Mouse (Mus musculus) brain, embryonic 14.5 days (tissue): Measurements from ENCODE around the gene Il2ra. TPM values are rescaled to one million over a fixed set of nuclear protein-coding genes. Genes with fewer than 3 reads are reported as not detected.
"Not testable (repeated sequence)": the region's sequence is repeated elsewhere in the genome, so short reads cannot be mapped to it uniquely, and the experiment has no call there.

Experiments used
- DNase-seq: peaks from one replicate; pipeline ENCODE4 v3.0.0-alpha.2; 2011; ENCODE audit warnings: low read depth
- CTCF ChIP-seq: fragments of 200-500 bp; IDR thresholded peaks from 2 replicates; pipeline ENCODE4 v1.5.1; 2012; ENCODE audit warnings: inconsistent platforms, mild to moderate bottlenecking, moderate library complexity, borderline replicate concordance; ENCODE audit not compliant: insufficient read depth, insufficient read length; ENCODE audit errors: extremely low read depth
- POLR2A ChIP-seq: fragments of 200-500 bp; IDR thresholded peaks from 2 replicates; pipeline ENCODE4 v1.6.1; 2012; ENCODE audit warnings: mild to moderate bottlenecking, inconsistent platforms, borderline replicate concordance; ENCODE audit not compliant: poor library complexity, insufficient read depth, insufficient read length, severe bottlenecking; ENCODE audit errors: extremely low read depth
- polyA plus RNA-seq: library from polyadenylated mRNA; depleted of rRNA; stranded (reverse); fragments of >200 nt; gene quantifications from 2 replicates; pipeline ENCODE4 v1.2.3, GENCODE M21; 2012; rRNA removed

Gene Il2ra
- polyA plus RNA-seq = 0.01 and 0.03 TPM in 2 replicates

DNA sequence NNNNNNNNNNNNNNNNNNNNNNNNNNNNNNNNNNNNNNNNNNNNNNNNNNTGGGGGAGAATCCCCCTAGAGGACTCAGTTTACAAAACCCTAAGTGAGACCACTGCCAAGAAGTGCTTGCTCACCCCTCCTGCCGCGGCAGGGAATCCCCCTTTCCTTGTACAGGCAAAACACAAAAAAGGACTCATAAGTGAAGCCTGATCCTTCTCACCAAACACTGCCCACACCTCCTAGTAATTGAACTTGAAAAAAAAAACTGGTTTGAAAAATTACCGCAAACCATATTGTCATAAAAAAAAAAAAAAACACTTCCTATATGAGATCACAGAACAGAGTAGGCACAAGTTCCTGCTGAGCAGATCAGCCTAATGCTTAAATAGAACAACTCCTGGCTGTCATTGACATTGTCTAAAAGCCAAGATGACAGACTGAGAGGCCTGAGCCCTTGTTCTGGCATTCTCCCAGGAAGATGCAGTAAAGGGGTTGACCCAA lies at the start of gene Il2ra:
Gene Il2ra, plus strand, starts transcription at position 357 of the 491 bp plus-strand sequence.
- DNase-seq = no peak
- no peak for TF ChIP-seq CTCF
- no peak for TF ChIP-seq POLR2A

DNA sequence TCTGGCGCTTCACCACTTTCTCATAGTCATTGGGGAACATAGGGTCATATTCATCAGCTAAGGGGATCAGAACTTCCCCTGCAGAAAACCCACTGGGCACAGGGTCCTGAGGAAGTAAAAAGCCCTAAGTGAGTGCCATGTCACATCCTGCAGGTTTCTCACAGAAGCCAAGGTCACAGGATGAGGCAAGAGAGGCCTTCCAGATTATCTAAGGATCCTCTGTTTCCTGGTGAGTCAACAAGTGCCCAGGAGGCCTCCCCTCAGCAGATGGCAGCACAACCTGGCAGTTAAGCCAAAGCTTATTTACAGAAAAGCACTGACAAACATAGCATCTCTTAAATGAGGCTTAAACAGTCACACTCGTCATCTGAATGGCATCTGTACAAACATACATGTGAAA lies 45.9 kb upstream of the Il2ra start:
- TF ChIP-seq POLR2A (no peak), CTCF (no peak)
- no peak for DNase-seq

DNA sequence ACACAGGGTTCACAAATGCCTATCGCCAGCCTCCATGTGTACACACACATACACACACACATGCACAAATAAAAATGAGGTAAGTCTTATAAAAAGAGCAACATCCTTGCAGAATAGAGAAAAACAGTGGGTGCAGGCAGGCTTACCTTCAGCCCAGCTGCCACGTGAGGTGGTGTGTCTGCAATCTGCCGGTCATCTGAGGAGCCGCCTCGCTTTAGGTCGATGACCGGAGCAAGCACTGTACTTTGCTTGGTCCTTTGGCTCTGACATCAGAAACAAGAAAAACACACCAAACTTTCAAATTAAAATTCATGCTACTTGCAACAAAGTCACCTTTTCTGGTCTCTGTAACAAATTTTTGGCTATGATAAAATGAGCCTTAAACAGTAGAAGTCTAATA lies 44.7 kb upstream of the Il2ra start:
- DNase-seq = no peak
- no peak for TF ChIP-seq POLR2A
- TF ChIP-seq CTCF = no peak

DNA sequence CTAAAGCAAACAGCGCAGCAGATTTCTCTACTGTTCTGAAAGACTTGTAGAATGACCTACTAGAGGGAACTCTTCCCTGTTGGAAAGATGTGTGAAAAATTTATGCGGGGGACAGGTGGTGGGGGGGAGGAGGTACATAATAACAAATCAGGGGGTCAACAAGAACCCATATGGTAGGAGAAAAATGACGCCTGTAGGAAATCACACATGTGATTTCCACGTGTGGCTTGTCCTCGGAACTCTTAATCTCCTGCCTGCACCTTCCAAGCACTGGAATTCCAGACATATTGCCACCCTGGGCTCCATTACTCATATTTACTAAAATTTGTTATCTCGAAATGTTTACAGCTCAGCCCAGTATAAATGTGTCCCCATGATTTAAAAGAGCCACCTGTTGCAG lies 40.8 kb upstream of the Il2ra start:
- no peak for DNase-seq
- TF ChIP-seq CTCF (no peak), POLR2A (no peak)

DNA sequence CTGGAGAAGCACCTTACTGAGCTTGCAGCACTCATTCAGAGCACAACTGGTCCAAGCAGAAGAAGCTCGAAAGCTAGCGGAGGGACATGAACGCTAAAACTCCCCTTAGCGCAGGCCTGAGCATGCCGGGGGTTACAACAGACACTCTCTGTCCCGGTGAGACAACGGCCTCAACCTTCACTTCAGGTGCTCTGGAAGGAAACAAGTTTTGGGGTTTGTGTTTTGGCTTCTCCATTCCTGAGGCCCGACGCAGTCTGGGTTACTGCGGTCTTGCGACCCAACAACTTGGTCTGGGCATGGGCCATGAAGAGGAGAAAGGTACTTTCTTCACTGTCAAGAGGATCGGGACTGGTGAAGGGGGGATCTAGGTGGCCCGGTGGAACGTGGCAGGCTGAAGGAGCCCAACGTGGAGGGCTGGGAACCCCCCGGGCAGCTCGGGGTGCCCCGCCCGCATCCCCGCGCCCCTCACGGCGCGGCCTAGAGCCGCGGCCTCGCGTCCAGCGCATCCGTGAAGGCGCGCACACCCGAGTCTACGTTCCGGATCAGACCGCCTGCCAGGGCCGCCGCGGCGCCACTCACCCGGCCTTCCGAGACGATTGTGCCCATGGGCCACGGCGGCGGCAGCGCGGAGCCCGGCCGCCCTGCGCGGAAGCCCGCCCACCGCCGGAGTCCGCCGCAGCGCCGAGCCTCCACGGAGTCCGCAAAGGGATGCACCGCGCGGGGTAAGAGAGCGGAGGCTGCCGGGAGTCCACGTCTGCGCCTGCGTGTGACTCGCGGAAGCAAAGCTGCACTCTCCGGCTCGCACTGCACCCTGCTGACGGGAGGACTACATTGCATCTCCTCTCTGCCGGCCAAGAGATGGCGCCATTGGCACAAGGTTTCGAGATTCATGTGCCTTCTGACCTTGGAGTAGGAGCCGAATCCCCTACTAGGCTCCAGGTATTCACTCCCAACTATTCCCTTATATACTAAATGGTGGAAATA lies 39.8 kb upstream of the Il2ra start:
- peak; percentile 98 for DNase-seq
- TF ChIP-seq CTCF (peak; percentile 100), POLR2A (peak; percentile 80)

DNA sequence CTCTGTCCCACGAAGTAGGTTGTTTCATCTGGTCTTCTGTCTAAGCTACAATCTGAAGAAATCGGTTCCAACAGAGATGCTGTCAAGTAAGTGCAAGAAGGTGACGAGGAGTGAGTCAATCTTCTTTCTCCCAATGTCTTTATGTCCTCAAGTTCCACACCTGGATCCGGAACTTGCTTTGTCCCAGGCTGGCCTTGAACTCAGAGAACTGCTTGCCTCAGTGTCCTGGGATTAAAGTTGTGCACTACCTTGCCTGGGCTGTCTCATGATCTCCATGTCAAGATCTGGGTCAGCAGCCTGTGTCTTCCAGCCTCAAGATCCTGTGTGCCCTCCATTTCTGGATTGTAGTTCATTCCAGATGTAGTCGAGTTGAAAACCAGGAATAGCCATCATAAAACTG lies 38.6 kb upstream of the Il2ra start, which contains the start of gene Rbm17:
Gene Rbm17, minus strand, starts transcription at position 101 of the 400 bp plus-strand sequence.
- no peak for TF ChIP-seq CTCF
- no peak for TF ChIP-seq POLR2A

DNA sequence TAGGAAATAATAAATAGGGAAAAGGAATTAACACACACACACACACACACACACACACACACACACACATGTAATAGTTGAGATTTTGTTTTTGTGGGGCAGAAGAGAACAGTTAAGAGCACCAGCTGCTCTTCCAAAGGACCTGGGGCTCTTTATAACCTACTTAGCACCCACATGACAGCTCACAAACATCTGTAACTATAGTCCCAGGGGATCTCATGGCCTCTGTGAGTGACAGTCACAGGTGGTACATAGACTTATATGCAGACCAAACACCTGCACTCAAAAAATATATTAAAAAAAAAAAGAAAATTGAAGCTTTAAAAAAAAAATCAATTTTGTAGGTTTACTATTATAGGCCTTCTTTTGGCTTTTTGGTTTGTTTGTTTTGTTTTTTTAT lies 37.7 kb upstream of the Il2ra start:
- no peak for TF ChIP-seq POLR2A
- no peak for TF ChIP-seq CTCF
- DNase-seq = no peak

More for the DNA sequence above, 38.6 kb upstream of the Il2ra start, which contains the start of gene Rbm17:
- DNase-seq = no peak

DNA sequence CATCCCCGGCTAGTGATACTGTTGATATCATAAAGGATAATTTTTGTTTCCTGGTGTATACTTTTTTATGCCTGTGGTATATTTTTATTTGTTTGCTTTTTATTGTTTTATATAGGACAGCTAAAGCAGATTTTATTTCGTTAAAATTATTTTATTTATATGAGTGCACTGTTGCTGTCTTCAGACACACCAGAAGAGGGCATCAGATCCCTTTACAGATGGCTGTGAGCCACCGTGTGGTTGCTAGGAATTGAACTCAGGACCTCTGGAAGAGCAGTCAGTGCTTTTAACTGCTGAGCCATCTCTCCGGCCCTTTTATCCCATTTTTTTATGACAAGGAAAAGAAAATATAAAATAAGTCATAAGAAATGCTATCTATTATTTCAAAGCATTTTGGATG lies 35.9 kb upstream of the Il2ra start:
- not testable (repeated sequence) for DNase-seq

DNA sequence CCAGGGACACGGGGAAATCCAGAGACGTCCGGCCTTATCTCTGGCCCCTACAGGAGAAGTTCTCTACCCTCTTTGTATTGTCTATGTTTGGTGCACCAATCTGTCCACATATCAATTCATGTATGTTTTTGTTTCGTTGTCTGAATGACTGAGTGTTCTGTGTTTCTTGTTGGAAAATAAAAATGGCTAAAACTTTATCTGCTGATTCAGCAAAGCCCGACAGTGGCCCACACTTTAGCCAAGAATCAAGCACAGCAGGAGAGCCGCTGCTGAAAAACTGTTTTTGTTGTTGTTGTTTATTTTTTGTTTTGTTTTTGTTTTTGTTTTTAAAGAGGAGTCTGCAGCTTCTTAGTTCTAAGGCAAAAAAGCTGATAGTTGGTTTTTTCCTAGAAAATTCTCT lies 29.7 kb upstream of the Il2ra start:
- not testable (repeated sequence) for DNase-seq

DNA sequence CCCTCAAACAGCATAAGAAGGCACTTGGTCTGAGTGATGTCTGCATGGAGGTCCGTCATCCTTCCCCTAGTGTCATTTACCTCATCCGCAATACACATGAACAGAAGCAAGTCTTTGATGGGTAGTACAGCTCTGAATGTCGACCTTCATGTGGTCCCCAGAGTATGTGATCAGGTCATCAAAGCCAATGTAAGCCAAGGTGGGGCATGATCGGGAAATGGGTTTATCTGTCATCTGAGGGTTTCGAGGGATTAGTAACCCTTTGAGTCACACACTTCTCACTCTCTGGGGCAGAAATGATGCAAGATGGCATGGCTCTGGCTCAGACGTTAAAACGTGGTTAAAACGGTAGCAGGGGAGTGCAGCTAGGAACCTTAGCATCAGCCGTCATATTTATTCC lies 25.8 kb upstream of the Il2ra start:
- TF ChIP-seq POLR2A (no peak), CTCF (no peak)

DNA sequence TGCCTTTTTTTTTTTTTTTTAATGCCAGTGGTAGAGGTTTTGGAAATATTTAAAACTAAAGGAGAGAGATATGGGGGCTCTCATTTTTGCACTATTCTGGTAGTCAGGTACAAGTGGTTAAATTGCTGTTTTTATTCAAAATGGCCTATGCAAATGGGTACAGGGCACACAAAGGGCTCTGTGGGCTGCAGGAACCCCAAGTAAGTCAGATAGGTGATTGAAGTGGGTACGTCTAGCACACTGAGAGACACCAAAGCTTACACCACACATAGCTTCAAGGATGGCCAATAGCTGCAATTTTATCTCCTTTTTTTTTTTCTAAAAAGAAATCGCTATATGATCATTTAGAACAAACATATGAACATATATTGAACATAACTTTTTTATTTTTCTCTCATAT lies 23.0 kb upstream of the Il2ra start:
- TF ChIP-seq POLR2A (no peak), CTCF (no peak)
- DNase-seq = no peak

More for the DNA sequence above, 25.8 kb upstream of the Il2ra start:
- no peak for DNase-seq

DNA sequence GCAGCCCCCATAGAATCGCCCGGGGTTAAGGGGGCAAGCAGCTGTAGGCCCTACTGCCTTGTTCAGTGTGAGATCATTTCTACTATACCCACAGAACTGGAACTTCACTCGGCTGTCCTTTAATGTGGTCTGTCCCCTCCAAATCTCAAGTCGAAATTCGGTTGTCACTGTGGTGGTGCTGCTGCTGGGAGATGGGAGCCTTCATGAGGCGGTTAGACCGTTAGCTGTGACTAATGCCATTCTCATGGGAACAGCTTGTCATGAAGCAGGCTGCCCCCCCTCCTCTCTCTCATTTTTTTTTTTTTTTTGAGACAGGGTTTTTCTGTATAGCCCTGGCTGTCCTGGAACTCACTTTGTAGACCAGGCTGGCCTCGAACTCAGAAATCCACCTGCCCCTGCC lies 19.4 kb upstream of the Il2ra start:
- TF ChIP-seq CTCF (no peak), POLR2A (no peak)
- DNase-seq = no peak
